Mouse (Mus musculus) lung, postnatal 4 days (tissue): Measurements from ENCODE around the gene Ifna4.
"Not testable (repeated sequence)": the region's sequence is repeated elsewhere in the genome, so short reads cannot be mapped to it uniquely, and the experiment has no call there.

Source experiments
- DNase-seq, 2 experiments: peaks; one replicate each; pipeline ENCODE4 v3.0.0; 2021

Ifna4 gene

GRCm38 (mm10) chr4:88841438-88841911 is at the start of gene Ifna4:
TSS of gene Ifna4 (plus strand) at chr4:88841861.
- DNase-seq: no peak

DNA sequence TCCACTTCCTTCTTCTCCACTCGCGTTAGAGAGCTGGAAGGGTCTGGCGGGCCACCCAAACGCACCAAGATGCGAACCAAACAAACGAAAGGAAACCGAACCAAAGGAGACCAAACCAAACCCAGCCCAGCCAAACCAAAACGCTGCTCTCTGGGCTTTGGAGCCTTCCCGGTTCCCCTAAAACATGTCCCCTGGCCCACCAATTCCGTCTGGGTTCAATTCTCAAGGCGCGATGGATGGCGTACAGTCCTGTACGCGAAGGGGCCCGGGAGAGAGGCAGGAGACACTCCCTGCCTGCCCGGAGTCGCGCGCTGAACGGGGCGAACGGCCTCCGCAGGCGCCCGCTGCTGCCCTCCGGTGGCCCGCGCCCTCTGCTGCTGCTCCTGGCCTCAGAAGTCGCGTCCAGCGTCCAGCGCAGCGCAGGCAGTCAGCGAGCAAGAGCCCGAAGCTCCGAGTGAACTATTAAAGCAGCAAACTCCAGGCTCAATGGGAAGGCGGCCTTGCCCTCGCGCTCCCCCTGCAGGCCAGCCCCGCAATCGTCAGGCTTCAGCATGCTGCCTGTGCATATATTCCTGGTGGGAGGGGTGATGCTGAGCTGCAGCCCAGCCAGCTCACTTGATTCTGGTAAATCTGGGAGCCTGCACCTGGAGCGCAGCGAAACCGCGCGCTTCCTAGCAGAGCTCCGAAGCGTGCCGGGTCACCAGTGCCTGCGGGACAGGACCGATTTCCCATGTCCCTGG is 47.6 kb upstream of the Ifna4 start, which contains the start of gene Gm13275:
Gene Gm13275, plus strand, starts transcription at position 552 of the 740 bp plus-strand sequence.
- peak; percentile 77 to 81 for DNase-seq

DNA sequence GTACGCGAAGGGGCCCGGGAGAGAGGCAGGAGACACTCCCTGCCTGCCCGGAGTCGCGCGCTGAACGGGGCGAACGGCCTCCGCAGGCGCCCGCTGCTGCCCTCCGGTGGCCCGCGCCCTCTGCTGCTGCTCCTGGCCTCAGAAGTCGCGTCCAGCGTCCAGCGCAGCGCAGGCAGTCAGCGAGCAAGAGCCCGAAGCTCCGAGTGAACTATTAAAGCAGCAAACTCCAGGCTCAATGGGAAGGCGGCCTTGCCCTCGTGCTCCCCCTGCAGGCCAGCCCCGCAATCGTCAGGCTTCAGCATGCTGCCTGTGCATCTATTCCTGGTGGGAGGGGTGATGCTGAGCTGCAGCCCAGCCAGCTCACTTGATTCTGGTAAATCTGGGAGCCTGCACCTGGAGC is 44.6 kb upstream of the Ifna4 start, which contains the start of gene Gm13279:
Gene Gm13279, plus strand, starts transcription at position 301 of the 400 bp plus-strand sequence.
- DNase-seq: not testable (repeated sequence)

DNA sequence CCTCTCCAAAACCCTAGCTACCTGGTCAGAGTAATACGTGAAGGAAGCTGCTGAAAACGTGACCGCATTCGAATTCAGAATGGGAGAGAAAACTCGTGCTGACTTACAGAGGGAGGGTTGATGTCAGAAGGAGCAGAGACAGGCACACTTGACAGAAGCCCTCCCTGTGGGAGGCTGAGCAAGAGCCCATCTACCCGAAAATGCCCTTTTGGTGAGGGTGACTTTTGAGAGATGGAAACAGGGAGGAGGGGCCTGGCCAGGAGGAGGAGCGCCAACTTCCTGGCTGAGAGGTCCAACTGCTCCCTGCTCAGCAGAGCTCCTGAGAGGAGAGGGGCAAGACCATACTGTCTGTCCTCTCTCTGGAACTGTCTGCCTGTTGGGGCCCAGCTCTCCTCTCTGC is 42.3 kb upstream of the Ifna4 start, which contains the start of gene Gm13285:
Gene Gm13285, plus strand, starts transcription at position 301 of the 400 bp plus-strand sequence.
- not testable (repeated sequence) for DNase-seq

- DNase-seq: not testable (repeated sequence)
Measured at GRCm38 (mm10) chr4:88802954-88803353, 38.7 kb upstream of the Ifna4 start, which contains the start of gene Gm13287. TSS of gene Gm13287 (plus strand) at chr4:88803254.

DNA sequence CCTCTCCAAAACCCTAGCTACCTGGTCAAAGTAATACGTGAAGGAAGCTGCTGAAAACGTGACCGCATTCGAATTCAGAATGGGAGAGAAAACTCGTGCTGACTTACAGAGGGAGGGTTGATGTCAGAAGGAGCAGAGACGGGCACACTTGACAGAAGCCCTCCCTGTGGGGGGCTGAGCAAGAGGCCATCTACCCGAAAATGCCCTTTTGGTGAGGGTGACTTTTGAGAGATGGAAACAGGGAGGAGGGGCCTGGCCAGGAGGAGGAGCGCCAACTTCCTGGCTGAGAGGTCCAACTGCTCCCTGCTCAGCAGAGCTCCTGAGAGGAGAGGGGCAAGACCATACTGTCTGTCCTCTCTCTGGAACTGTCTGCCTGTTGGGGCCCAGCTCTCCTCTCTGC is 36.4 kb upstream of the Ifna4 start, which contains the start of gene Gm13288:
Gene Gm13288, plus strand, starts transcription at position 301 of the 400 bp plus-strand sequence.
- not testable (repeated sequence) for DNase-seq

GRCm38 (mm10) chr4:88805761-88806160 is 35.9 kb upstream of the Ifna4 start:
- peak; percentile 55 to 78 for DNase-seq

DNA sequence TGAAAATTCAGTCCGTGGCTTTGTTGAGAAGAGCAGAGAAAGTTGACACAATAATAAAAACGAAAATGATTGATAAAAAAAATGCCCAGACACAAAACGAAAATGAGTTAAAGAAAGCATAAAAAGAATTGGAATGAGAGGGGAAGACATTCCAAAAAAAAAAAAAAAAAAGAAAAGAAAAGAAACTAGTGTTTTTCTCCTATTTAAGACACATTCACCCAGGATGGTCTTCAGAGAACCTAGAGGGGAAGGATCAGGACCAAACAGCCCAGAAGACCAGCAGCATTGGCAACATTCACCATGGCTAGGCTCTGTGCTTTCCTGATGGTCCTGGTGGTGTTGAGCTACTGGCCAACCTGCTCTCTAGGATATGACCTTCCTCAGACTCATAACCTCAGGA is 25.7 kb upstream of the Ifna4 start, which contains the start of gene Ifna7:
Gene Ifna7, plus strand, starts transcription at position 301 of the 400 bp plus-strand sequence.
- no peak for DNase-seq

DNA sequence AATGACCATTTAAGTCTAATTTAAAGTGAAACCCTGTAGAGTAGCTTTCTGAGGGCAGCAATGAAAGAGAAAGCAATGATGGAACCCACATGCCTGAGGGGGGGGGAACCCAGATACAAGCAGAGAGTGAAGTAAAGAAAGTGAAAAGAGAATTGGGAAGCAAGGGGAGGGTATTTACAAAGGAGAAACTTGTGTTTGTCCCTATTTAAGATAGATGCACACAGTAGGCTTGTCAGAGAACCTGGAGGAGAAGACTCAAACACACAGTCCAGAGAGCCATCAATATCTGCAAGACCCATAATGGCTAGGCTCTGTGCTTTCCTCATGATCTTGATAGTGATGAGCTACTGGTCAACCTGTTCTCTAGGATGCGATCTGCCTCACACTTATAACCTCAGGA is 22.0 kb upstream of the Ifna4 start, which contains the start of gene Ifna11:
Gene Ifna11, plus strand, starts transcription at position 301 of the 400 bp plus-strand sequence.
- no peak for DNase-seq

- no peak for DNase-seq
Measured at GRCm38 (mm10) chr4:88822995-88823394, 18.7 kb upstream of the Ifna4 start.

DNA sequence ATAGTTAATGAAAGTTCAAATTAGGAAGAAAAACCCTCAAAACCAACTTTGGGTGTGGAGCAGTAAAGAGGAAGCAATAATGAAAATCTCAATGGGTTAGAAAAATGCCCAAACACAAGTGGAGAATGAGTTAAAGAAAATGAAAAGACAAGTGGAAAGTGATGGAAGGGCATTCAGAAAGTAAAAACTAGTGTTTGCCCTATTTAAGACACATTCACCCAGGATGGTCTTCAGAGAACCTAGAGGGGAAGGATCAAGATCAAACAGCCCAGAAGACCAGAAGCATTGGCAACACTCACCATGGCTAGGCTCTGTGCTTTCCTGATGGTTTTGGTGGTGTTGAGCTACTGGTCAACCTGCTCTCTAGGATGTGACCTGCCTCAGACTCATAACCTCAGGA is 14.5 kb upstream of the Ifna4 start, which contains the start of gene Ifna6:
Gene Ifna6, plus strand, starts transcription at position 301 of the 400 bp plus-strand sequence.
- not testable (repeated sequence) for DNase-seq

- peak in 1 of 2 experiments; percentile 14 for DNase-seq
Measured at GRCm38 (mm10) chr4:88830523-88830922, 11.1 kb upstream of the Ifna4 start.

- not testable (repeated sequence) for DNase-seq
Measured at GRCm38 (mm10) chr4:88835225-88835624, 6.4 kb upstream of the Ifna4 start, which contains the start of gene Ifna5. TSS of gene Ifna5 (plus strand) at chr4:88835525.

- no peak for DNase-seq
Measured at GRCm38 (mm10) chr4:88838828-88839227, 2.8 kb upstream of the Ifna4 start.

GRCm38 (mm10) chr4:88840058-88840457 is 1.6 kb upstream of the Ifna4 start:
- DNase-seq: no peak

- DNase-seq: no peak
Measured at GRCm38 (mm10) chr4:88845334-88845733, 3.7 kb downstream of the Ifna4 start.

DNA sequence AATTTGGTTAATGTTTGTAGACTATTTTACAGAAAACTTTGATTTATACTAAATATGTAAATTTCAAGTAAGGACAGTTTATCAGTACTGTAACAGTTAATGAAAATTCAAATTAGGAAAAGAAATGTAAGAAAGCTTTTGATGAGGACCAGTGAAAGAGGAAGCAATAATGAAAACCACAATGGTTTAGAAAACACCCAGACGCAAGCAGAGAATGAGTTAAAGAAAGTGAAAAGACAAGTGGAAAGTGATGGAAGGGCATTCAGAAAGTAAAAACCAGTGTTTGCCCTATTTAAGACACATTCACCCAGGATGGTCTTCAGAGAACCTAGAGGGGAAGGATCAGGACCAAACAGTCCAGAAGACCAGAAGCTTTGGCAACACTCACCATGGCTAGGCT is 8.0 kb downstream of the Ifna4 start, which contains the start of gene Ifna1:
Gene Ifna1, plus strand, starts transcription at position 390 of the 400 bp plus-strand sequence.
- DNase-seq: no peak

GRCm38 (mm10) chr4:88851026-88851763 is 9.5 kb downstream of the Ifna4 start:
- no peak for DNase-seq

GRCm38 (mm10) chr4:88859214-88859613 is 17.6 kb downstream of the Ifna4 start:
- DNase-seq: no peak

DNA sequence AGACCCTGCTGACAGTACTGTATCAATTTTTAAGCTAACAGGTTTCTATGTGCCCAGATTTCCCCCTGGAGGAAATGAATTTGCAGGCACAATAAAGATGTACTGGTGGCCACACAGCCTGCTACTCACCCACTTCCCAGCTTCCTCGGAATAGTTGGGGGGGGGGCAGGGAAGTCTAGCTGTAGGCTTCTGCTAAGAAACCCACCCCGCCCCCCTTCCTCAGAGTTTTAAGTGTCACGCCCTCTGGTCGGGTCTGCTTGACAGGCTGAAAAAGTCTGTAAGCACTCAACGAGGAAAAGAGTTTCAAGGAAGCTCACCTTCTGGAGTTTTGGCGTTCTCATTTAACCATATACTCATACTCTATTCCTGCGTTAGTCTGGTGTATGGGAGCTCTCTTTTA is 21.6 kb downstream of the Ifna4 start:
- DNase-seq: no peak

DNA sequence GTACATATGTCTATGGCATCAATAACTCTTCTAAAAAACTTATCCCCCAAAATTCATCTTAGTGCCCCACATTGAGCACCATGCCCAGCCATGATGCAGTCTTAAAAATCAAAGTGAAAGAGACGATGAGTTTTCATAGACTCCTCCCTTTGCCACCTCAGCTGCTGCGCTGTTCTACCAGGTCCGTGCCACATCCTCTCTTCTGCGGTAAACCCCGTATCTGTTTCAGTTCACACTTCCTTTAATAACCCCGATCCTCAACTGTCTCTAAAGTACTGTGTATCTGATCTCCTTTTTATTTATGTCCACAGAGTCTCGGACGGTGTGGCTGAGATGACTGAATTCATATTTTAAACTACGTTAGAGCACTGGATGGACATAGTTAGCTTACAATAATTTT is 22.9 kb downstream of the Ifna4 start:
- peak in 1 of 2 experiments; percentile 9 for DNase-seq

DNA sequence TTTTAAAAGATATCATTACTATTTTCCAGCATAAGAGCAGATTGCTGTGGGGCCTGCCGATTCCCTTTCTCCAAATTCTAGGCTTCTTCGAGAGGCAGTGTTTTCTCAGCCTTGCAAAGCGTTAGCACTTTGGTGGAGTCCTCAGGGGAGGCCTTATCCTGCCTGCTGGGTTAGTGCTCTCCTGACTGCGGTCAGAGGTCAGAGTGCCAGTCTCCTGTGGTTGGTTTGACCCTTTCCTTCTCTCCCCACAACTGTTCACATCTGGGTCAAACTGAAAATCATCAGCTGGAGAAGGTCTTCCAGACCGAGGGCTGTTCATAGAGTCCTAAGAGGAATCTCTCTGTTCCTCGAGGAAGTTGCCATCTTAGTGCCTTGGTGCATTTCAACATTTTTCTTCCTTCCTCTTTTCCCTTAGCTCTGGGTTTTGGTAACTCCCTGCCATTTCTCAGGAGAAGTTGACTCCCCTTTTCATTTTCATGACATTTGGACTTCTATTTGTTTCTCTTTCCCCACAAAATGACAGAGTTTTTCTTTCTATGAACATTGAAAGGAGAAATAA is 23.4 kb downstream of the Ifna4 start:
- no peak for DNase-seq
